Mouse (Mus musculus): ENCODE measurements around the gene Cideb. TPM values are rescaled to one million over a fixed set of nuclear protein-coding genes. Genes with fewer than 3 reads are reported as not detected.

Gene Cideb
- polyA plus RNA-seq (2015; fragmentation: Nextera tagmentation; extraction: Ambion mirVana): 1.0 and 1.5 TPM in 2 replicates

GRCm38 (mm10) chr14:55758363-55758784 lies at the start of gene Cideb:
Cideb (minus strand) TSS chr14:55758458.
- WGBS: 10% methylated on average over 8 of the region's 8 CpGs
- peak within 1 kb of the TSS; percentile 10; the same call in 1 of the 2 replicates for H3K4me3 ChIP-seq (ENCODE audit: low read length)
- H3K27ac ChIP-seq (ENCODE audit: low read length): no peak within 1 kb of the TSS
- ATAC-seq (ENCODE audit: low read depth): 0 out of 2 replicates have a peak, but pooled peaks have one; percentile 13
- H3K4me1 ChIP-seq (replicated peaks; ENCODE audit: control insufficient read depth, insufficient read depth, low read length): peaks cover 13% of the 10 kb centered on the region
- H3K27me3 ChIP-seq (ENCODE audit: control insufficient read depth, insufficient read depth, low read depth, low read length): peaks cover 8% of the 10 kb centered on the region
- peak within 1 kb of the TSS; percentile 1; the same call in 1 of the 2 replicates for H3K9ac ChIP-seq (ENCODE audit: low read length)
- H3K36me3 ChIP-seq (ENCODE audit: control insufficient read depth, insufficient read depth, low read length): peaks cover 23% of the 10 kb centered on the region
- H3K4me2 ChIP-seq (ENCODE audit: low read depth, low read length): peak within 1 kb of the TSS; percentile 39; the same call in 1 of the 2 replicates
- no peaks in the 10 kb centered on the region for H3K9me3 ChIP-seq (ENCODE audit: control insufficient read depth, low read length)

DNA sequence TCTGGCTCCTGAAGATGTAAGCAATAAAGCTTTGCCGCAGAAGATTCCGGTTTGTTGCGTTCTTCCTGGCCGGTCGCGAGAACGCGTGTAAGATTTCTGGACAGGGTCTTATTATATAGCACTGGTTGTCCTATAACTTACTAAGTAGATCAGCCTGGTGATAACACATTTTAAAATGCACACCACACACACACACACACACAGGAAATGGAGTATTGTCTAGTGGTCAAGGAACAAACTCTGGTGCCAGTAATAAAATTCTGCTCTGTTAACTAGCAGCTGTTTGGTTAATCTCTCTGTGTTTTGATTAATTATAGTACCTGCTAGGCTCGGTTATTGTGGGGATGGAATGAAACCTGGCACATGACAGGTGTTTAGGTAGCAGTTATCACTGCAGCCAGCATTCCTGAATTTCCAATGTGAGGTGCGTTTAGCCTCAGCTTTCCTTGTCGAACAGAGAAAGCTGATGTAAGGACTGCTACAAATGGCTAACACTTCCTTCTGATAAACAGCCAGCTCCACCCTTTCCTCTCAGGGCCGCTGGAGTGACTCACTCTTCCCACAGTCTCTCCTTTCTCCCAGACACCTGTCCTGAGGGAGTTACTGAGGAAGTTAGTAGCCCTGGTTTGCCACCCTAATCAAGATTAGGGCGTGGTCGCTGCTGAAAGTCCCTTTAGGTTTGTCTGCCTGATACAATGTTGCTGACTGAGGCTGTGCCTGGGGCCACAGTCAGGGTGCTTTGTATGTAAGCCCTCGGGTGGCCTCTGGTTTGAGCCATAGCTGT lies 37.3 kb upstream of the Cideb start:
- ATAC-seq (ENCODE audit: low read depth): peak; percentile 66; the same call in 1 of the 2 replicates
- WGBS: 58% methylated on average over 15 of the region's 15 CpGs
- Histone ChIP-seq H3K9me3 (ENCODE audit: control insufficient read depth, low read length) (no peaks in the 10 kb centered on the region), H3K27ac (ENCODE audit: low read length) (peak overlapping the region; percentile 66), H3K36me3 (ENCODE audit: control insufficient read depth, insufficient read depth, low read length) (no peaks in the 10 kb centered on the region), H3K4me2 (ENCODE audit: low read depth, low read length) (no peak overlapping the region), H3K4me1 (replicated peaks; ENCODE audit: control insufficient read depth, insufficient read depth, low read length) (peaks cover 9% of the 10 kb centered on the region; the same call in 1 of the 2 replicates), H3K9ac (ENCODE audit: low read length) (peak overlapping the region; percentile 28; the same call in 1 of the 2 replicates), H3K4me3 (ENCODE audit: low read length) (no peak overlapping the region), H3K27me3 (ENCODE audit: control insufficient read depth, insufficient read depth, low read depth, low read length) (no peaks in the 10 kb centered on the region)

- H3K36me3 ChIP-seq (ENCODE audit: control insufficient read depth, insufficient read depth, low read length): no peaks in the 10 kb centered on the region
- 60% methylated on average over 2 of the region's 2 CpGs for WGBS
- no peak overlapping the region for H3K9ac ChIP-seq (ENCODE audit: low read length)
- H3K27me3 ChIP-seq (ENCODE audit: control insufficient read depth, insufficient read depth, low read depth, low read length): no peaks in the 10 kb centered on the region
- peaks cover 9% of the 10 kb centered on the region; the same call in 1 of the 2 replicates for H3K4me1 ChIP-seq (replicated peaks; ENCODE audit: control insufficient read depth, insufficient read depth, low read length)
- H3K9me3 ChIP-seq (ENCODE audit: control insufficient read depth, low read length): no peaks in the 10 kb centered on the region
- no peak overlapping the region for H3K27ac ChIP-seq (ENCODE audit: low read length)
- no peak overlapping the region for H3K4me3 ChIP-seq (ENCODE audit: low read length)
- ATAC-seq (ENCODE audit: low read depth): peak; percentile 65
- no peak overlapping the region for H3K4me2 ChIP-seq (ENCODE audit: low read depth, low read length)
Observed at GRCm38 (mm10) chr14:55793946-55794345, 35.7 kb upstream of the Cideb start.

GRCm38 (mm10) chr14:55793461-55793860 lies 35.2 kb upstream of the Cideb start:
- 27% methylated on average over 2 of the region's 2 CpGs for WGBS
- H3K4me2 ChIP-seq (ENCODE audit: low read depth, low read length): no peak overlapping the region
- H3K27ac ChIP-seq (ENCODE audit: low read length): no peak overlapping the region
- no peak overlapping the region for H3K9ac ChIP-seq (ENCODE audit: low read length)
- H3K9me3 ChIP-seq (ENCODE audit: control insufficient read depth, low read length): no peaks in the 10 kb centered on the region
- no peak overlapping the region for H3K4me3 ChIP-seq (ENCODE audit: low read length)
- ATAC-seq (ENCODE audit: low read depth): no peak
- H3K27me3 ChIP-seq (ENCODE audit: control insufficient read depth, insufficient read depth, low read depth, low read length): no peaks in the 10 kb centered on the region; the same call in 1 of the 2 replicates
- no peaks in the 10 kb centered on the region for H3K36me3 ChIP-seq (ENCODE audit: control insufficient read depth, insufficient read depth, low read length)
- peaks cover 10% of the 10 kb centered on the region for H3K4me1 ChIP-seq (replicated peaks; ENCODE audit: control insufficient read depth, insufficient read depth, low read length)

DNA sequence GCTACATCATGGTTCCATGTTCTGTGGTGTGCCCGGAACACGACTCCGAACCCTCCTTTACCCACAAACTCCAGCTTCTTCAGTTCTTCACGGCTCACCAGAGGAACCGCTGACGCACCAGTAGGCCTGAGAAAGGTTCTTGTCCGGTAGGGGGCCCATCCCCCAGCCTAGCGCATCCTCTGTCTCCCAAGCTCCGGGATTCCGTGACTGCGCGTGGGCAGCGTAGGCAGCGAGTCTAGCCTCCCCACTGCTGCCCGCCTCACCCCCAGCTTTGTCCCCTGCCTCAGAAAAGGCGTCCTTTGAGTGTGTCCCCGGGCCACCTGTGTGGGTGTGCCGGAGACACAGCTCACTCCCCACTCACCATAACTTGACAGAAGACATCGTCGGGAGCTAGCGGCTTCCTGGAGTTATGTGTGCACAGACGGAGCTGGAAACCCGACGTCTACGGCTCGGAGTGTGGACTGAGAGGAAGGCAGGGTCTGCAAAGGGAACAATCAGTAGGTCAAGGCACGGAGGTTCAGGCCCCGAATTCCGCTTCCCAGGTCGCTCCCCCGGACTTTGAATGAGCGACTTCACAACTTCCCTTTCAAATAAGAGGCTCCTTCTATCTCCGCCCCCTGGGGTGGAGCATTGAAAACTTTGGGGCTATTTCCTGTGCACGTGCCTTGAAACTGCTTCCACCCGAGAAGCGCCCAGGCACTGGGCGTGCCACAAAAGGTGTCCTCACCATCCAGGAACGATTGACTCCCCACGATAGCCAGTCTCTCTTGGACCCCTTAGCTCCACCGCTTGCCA lies 30.2 kb upstream of the Cideb start, which contains the start of gene Ripk3:
Ripk3 (minus strand) TSS at position 610 of the 795 bp plus-strand sequence.
- Histone ChIP-seq H3K9ac (ENCODE audit: low read length) (peak within 1 kb of the TSS; percentile 65), H3K4me1 (replicated peaks; ENCODE audit: control insufficient read depth, insufficient read depth, low read length) (peaks cover 8% of the 10 kb centered on the region), H3K4me3 (ENCODE audit: low read length) (peak within 1 kb of the TSS; percentile 57), H3K27me3 (ENCODE audit: control insufficient read depth, insufficient read depth, low read depth, low read length) (peaks cover 10% of the 10 kb centered on the region), H3K36me3 (ENCODE audit: control insufficient read depth, insufficient read depth, low read length) (no peaks in the 10 kb centered on the region), H3K9me3 (ENCODE audit: control insufficient read depth, low read length) (no peaks in the 10 kb centered on the region), H3K4me2 (ENCODE audit: low read depth, low read length) (peak within 1 kb of the TSS; percentile 82), H3K27ac (ENCODE audit: low read length) (no peak within 1 kb of the TSS)
- ATAC-seq (ENCODE audit: low read depth): peak; percentile 37
- 3% methylated on average over 40 of the region's 40 CpGs for WGBS

GRCm38 (mm10) chr14:55787731-55788130 lies 29.5 kb upstream of the Cideb start:
- H3K36me3 ChIP-seq (ENCODE audit: control insufficient read depth, insufficient read depth, low read length): no peaks in the 10 kb centered on the region
- H3K9me3 ChIP-seq (ENCODE audit: control insufficient read depth, low read length): no peaks in the 10 kb centered on the region
- H3K27ac ChIP-seq (ENCODE audit: low read length): no peak overlapping the region
- peak overlapping the region; percentile 82 for H3K4me2 ChIP-seq (ENCODE audit: low read depth, low read length)
- peak overlapping the region; percentile 57 for H3K4me3 ChIP-seq (ENCODE audit: low read length)
- H3K27me3 ChIP-seq (ENCODE audit: control insufficient read depth, insufficient read depth, low read depth, low read length): peaks cover 10% of the 10 kb centered on the region
- 35% methylated on average over 11 of the region's 11 CpGs for WGBS
- peaks cover 9% of the 10 kb centered on the region for H3K4me1 ChIP-seq (replicated peaks; ENCODE audit: control insufficient read depth, insufficient read depth, low read length)
- no peak for ATAC-seq (ENCODE audit: low read depth)
- peak overlapping the region; percentile 65; the same call in 1 of the 2 replicates for H3K9ac ChIP-seq (ENCODE audit: low read length)

- H3K9ac ChIP-seq (ENCODE audit: low read length): no peak overlapping the region
- 28% methylated on average over 6 of the region's 6 CpGs for WGBS
- no peaks in the 10 kb centered on the region for H3K36me3 ChIP-seq (ENCODE audit: control insufficient read depth, insufficient read depth, low read length)
- H3K4me2 ChIP-seq (ENCODE audit: low read depth, low read length): no peak overlapping the region
- H3K9me3 ChIP-seq (ENCODE audit: control insufficient read depth, low read length): no peaks in the 10 kb centered on the region
- ATAC-seq (ENCODE audit: low read depth): no peak
- H3K4me1 ChIP-seq (replicated peaks; ENCODE audit: control insufficient read depth, insufficient read depth, low read length): peaks cover 23% of the 10 kb centered on the region
- peaks cover 13% of the 10 kb centered on the region for H3K27me3 ChIP-seq (ENCODE audit: control insufficient read depth, insufficient read depth, low read depth, low read length)
- no peak overlapping the region for H3K4me3 ChIP-seq (ENCODE audit: low read length)
- no peak overlapping the region for H3K27ac ChIP-seq (ENCODE audit: low read length)
Observed at GRCm38 (mm10) chr14:55785195-55785594, 26.9 kb upstream of the Cideb start.

DNA sequence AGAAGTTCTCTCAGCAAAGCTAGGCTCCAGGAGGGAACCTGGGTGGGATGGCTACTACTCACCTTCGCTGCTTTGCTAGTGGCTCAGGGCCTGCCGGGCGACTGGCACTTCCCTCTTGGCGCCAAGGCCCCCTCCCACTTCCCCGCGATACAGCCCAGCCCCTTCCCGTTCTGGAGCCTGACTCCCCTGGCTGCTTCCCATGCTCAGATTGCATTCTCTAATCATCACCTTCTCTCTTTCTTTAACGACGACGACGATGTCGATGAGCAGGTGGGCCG lies 25.6 kb upstream of the Cideb start, which contains the start of gene Adcy4:
Adcy4 (minus strand) TSS at position 138 of the 278 bp plus-strand sequence.
- no peaks in the 10 kb centered on the region for H3K9me3 ChIP-seq (ENCODE audit: control insufficient read depth, low read length)
- H3K4me1 ChIP-seq (replicated peaks; ENCODE audit: control insufficient read depth, insufficient read depth, low read length): peaks cover 23% of the 10 kb centered on the region
- peak within 1 kb of the TSS; percentile 83 for H3K27ac ChIP-seq (ENCODE audit: low read length)
- H3K9ac ChIP-seq (ENCODE audit: low read length): peak within 1 kb of the TSS; percentile 72
- peaks cover 13% of the 10 kb centered on the region for H3K27me3 ChIP-seq (ENCODE audit: control insufficient read depth, insufficient read depth, low read depth, low read length)
- ATAC-seq (ENCODE audit: low read depth): 0 out of 2 replicates have a peak, but pooled peaks have one; percentile 24
- 6% methylated on average over 13 of the region's 13 CpGs for WGBS
- H3K36me3 ChIP-seq (ENCODE audit: control insufficient read depth, insufficient read depth, low read length): no peaks in the 10 kb centered on the region
- peak within 1 kb of the TSS; percentile 76 for H3K4me2 ChIP-seq (ENCODE audit: low read depth, low read length)
- peak within 1 kb of the TSS; percentile 56 for H3K4me3 ChIP-seq (ENCODE audit: low read length)

Measured in lung, embryonic 16.5 days (tissue).